Mouse (Mus musculus) subcutaneous adipose tissue, adult 2 months (tissue): ENCODE measurements around the gene Kcnk1. TPM values are rescaled to one million over a fixed set of nuclear protein-coding genes. Genes with fewer than 3 reads are reported as not detected.

Experiments used
- polyA plus RNA-seq: library from polyadenylated mRNA; depleted of rRNA; stranded (reverse); fragments of >200 nt; gene quantifications from 2 replicates; pipeline ENCODE4 v1.2.3, GENCODE M21; 2012; ENCODE audit warnings: low replicate concordance; rRNA removed

Kcnk1 gene
- 0.26 and 49.3 TPM in 2 replicates for polyA plus RNA-seq

DNA sequence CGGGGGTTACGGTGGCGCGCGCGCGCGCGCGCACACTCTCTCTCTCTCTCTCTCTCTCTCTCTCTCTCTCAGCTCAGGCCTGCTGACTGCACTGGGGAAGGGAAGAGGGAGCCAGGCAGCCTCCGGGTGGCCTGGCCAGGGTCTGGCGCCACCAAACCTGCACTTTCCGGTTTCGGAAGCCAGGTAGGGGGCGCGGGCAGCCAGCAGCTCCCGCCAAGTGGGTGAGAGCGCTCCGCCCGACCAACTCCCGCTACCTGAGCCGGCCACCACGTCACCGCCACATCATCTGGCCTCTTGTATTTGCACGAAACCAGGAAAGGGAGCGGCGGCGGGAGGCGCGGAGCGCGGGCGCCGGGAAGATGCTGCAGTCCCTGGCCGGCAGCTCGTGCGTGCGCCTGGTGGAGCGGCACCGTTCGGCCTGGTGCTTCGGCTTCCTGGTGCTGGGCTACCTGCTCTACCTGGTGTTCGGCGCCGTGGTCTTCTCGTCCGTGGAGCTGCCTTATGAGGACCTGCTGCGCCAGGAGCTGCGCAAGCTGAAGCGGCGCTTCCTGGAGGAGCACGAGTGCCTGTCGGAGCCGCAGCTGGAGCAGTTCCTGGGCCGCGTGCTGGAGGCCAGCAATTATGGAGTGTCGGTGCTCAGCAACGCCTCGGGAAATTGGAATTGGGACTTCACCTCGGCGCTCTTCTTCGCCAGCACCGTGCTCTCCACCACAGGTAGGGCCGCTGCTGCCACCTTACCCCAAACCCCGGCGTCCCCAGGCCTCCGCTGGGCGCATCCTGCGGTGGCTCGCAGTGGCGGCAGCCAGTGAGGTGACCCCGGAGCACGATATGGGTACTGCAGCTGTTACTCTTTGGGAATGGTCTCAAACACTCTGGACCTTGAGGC lies at the start of gene Kcnk1:
Kcnk1 (plus strand) TSS at position 70 of the 886 bp plus-strand sequence.

Other genes with a start within 250 kb of the Kcnk1 start
- gene Pcnx2, start 96.9 kb upstream of the Kcnk1 start, polyA plus RNA-seq = 0.70 and 6.3 TPM in 2 replicates
- gene Map3k21, start 84.7 kb upstream of the Kcnk1 start, polyA plus RNA-seq = 0.10 and 4.7 TPM in 2 replicates